Mouse (Mus musculus) cerebellum, adult 2 months (tissue): Measurements from ENCODE around the gene Hist1h2an.
"Not testable (repeated sequence)": the region's sequence is repeated elsewhere in the genome, so short reads cannot be mapped to it uniquely, and the experiment has no call there.

ENCODE experiments used
- CTCF ChIP-seq: fragments of 200-500 bp; IDR thresholded peaks from 2 replicates; pipeline ENCODE4 v1.5.1; 2011; ENCODE audit warnings: low read depth, mild to moderate bottlenecking, control low read depth, low read length, moderate library complexity, borderline replicate concordance; ENCODE audit not compliant: insufficient read depth
- POLR2A ChIP-seq: fragments of 200-500 bp; IDR thresholded peaks from 2 replicates; pipeline ENCODE4 v1.6.1; 2011; ENCODE audit warnings: low read length, control low read depth, borderline replicate concordance; ENCODE audit not compliant: insufficient read depth

DNA sequence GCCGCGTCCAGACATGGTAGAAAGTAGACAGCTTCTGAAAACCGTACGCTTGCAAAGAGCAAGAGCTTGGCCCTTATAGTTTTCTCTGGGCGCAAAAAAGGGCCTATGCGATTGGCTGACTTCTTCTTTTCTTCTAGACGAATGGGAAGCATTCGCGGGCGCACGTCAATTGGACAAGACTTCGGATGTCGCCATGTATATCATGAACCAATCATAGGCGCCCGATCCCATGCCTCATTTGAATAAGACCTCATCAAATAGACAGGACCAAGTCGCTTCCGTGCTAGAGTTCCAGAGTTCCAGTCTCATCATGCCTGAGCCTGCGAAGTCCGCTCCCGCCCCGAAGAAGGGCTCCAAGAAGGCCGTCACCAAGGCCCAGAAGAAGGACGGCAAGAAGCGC lies 46.4 kb upstream of the Hist1h2an start, which contains the start of the genes Hist1h2ap and Hist1h2br:
- not testable (repeated sequence) for TF ChIP-seq CTCF, POLR2A
